Mouse (Mus musculus): ENCODE measurements around the gene Aff3.
A peak's percentile ranks its signal among the peaks of the same experiment; 100 is the strongest.

The Aff3 gene

DNA sequence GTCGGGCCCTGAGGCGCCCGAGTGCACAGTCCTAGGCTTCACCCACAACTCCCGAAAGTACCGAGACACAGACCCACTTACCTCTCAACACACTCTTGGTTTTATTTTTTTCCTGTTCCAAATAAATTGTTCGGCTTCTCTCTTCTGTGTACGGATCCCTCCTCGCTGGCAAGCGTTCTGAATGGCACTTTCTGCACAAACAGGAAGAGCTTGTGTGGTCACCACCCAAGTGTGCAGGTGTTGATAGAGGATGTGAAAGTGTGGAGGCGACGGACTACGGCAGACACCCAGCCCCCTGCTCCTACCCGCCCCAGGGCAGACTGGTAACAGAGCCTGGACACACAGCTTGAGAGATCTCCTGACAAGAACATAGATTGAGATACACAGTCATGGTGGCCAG is at the start of gene Aff3:
Aff3 (minus strand) TSS at position 179 of the 400 bp plus-strand sequence.
- no peak for DNase-seq

DNA sequence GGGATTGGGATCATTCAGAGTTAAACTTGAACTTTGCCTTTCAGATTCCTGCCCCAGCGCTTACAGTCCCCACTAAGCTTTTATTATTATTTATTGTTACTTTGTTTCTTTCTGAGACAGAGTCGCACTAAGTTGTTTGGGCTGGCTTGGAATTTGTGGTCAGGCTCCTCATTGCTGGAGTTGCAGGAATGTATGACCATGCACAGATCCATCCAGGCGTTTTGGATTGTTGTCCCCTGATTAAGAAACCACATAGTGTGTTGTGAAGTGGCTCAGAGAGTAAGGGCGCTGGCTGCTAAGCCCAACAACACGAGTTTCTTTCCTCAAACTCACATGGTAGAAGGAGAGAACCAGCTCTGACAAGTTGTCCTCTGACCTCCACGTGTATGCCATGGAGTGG is 35.9 kb upstream of the Aff3 start:
- DNase-seq, result peak; percentile 18

DNA sequence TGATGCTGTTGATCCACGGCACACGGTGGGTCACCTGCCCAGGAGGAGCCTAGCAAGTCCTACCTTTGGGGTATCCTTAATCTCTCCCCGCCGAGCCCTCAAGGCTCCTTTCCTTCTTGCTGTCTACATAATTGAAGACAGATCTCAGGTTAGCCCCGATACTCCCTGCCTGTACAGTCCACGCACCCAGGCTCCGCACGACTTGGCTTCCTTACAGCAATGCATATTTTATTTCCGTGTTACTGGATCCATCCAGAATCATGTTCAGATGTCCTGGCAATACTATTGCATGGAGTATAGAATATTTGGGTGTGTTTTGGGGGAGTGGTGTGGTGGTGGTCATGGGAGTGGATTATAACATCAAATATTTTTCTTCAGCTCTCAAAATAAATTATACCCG is 34.5 kb upstream of the Aff3 start:
- DNase-seq, result no peak

DNA sequence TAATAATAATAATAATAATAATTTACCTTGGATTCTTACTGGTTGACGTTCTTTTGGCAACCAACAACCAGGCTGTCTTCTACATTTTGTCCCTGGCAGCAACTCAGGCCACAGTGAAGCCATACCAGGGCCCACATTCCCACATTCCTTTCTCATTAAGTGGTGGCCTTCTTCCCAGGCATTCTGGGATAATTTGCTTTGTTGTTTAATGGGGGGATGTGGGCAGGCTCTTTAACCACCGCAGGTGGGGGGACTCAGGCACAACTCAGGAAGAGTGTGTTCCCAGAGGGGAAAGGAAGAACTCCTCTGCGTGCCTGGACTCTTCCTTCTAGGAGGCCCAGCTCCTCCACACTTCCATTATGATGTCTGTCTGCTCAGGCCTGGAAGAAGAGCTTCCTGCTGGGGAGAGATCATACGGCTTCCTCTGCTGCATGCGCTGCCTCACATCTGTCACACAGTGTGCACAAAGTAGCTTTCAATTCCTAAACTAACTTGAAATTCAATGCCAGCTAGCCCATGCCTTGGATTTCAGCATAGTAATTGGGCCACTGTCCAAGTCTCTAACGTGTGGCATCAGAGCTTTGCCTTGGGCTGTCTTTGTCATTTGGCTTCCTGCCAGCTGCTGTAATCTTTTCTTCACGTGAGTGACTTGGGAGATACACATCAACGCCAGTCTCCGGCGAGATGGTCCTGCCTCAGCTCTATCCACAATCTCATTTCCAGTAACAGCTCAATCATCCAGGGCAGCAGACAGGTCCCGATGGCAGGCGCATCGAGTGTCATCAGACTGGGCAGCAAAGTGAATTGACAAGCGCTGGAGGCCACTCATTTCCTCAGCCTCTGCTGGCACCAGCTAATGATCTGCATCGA is 31.3 kb upstream of the Aff3 start:
- DNase-seq, result no peak

DNA sequence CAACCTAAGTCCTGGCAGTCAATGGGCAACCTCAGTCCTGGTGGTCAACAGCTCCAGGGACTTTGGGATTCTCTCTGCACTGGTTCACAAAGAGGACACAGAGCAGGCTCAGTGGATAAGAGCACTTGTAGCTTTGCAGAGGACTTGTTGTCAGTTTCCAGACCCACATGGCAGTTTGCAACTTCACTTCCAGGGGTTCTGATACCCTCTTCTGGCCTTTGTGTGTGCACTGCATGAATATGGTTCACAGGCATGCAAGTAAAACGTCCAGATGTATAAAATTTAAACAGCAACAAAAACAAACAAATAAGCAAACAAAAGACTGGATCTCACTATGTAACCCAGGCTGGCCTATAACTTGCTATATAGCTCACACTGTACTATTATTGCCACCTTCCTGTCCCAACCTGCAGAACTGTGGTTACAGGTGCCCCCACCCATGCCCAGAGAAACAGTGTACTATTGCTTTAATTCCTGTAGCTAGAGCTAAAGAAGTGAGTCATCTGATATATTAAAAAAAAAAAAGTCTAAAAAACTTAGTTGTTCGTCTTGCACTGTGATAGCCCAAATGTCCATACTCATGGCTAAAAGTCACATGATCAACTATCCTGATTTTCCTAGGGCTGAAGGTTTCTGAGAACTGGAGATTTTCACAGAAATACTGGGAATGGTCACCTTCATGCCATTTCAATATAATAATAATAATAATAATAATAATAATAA is 30.5 kb upstream of the Aff3 start:
- no peak for DNase-seq

DNA sequence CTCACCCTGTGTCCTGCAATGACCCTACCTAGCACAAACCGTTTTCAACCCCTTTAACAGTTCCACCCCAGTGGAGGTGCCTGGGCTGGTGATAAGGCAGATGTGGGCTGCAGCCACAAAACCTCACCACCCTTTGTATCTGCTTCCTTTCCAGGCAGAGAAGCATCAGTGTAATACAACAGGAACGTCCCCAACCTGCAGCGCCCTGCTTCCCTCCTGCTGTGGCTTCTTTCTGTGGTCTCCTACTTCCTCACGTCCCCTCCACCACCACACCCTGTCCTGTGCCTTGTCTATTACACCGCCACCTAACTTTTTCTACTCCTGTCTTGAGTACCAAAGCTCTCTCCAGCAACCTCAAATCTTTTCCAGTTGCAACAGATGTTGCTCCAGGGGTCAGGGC is 29.4 kb upstream of the Aff3 start:
- no peak for DNase-seq

DNA sequence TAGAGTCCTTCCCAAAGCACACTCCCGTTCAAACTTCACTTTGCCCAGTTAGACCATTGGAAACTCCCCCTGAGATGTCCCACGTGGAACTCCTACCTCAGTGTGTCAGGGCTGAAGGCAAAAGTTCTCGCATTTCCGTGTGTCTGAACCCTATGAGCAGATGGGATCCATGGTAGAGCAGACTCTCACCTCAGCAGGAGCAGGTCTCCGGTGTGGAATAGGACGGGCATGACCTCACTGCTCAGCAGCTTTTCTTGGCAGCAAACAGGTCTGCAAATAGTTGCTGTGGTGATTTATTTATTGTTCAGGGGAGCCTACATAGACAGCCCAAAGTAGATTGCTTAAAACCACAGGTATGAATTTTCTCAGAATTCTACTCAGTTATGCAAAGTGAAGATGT is 25.7 kb upstream of the Aff3 start:
- no peak for DNase-seq

DNA sequence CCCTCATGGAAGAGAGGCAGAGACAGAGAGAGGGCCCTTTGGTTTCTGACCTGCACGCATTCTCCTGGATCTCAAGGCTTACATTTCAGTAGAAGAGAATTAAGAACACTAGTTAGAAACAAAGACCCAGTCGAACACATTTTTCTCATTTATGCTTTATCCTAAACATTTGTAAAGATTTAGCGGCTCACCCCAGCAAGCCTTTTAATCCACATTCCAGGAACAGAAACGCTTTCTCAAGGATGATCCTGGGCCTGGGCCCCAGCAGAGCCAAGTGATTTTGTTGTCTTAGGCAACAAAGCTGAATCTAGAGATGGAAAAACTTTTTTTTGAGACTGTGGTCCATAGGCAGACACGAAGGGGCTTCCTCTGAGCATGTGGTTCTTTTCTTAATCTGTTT is 23.5 kb upstream of the Aff3 start:
- no peak for DNase-seq

DNA sequence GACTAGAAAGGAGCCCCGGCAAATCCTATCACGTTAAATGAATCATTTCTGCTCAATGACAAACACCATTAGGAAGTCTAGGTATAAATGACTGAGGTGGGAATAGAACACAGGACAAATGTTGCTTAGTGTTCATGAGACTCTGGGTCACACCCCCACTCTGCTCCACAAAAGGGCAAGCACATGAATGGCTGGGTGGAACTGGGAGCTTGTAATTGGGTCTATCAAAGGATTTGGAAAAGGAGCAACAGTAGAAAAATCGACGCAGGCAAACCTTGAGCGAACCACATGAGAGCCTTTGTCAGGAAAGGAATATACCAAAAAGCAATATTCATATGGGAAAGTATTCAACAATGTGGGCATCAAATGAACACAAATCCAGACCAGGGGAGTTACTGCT is 21.0 kb upstream of the Aff3 start:
- no peak for DNase-seq

DNA sequence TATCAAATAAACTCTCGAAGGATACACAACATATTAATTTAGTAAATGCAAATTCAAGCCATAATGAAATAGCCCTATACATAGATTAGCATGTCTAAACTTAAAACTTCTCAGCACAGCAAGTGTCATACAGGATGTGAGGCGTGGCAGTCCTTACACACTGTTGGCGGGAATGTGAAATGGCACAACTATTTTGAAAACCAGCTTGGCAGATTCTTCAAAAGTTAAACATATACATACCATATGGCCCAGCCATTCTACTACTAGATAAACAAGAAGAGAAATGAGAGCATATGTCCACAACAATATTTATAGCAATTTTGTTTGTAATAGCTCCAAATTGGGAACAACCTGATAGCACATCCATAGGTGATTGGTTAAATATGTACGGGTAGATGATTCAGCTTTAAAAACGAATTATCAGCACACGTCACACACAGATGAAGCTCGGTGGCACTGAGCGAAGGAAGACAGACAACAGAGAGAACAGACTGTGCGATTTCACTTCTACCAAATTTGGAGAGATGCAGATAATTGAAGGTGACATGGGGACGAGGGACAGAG is 18.5 kb upstream of the Aff3 start:
- no peak for DNase-seq

DNA sequence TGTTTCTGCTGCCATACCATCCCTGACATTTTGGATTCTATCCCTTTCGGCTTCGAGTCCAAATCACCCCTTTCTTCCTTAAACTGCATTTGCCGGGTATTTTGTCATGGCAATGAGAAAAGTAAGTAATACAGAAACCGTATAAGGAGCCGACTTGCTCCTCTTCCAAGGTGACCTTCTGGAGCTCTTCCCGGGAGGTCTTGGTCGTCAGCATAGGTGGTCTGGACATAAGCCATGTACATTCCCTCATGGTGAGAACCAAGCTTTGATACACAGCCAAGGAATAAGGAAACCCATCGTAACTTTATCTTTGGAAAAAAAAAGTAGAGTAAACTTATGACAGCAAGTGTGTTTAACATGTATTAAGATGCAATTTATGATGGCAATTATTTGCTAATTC is 15.1 kb upstream of the Aff3 start:
- DNase-seq, result no peak

DNA sequence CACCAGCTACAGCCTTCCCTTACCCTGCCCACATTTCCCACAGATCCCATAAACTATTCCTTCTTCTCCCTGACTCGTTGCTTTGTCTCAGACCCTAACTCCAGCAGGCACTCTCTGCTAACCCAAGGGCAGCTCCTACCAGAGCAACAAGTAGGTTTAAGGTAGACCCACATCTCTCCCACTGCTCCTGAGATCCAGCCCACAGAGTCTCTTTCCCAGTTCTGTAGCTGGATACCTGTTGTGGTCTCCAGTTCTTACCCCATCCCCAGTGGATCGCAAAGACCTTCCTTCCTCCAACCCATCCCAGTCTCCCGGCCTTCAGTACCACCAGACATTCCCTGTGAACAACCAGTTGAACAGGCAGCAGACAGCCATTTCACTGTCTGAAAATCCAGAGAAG is 7.0 kb upstream of the Aff3 start:
- no peak for DNase-seq

DNA sequence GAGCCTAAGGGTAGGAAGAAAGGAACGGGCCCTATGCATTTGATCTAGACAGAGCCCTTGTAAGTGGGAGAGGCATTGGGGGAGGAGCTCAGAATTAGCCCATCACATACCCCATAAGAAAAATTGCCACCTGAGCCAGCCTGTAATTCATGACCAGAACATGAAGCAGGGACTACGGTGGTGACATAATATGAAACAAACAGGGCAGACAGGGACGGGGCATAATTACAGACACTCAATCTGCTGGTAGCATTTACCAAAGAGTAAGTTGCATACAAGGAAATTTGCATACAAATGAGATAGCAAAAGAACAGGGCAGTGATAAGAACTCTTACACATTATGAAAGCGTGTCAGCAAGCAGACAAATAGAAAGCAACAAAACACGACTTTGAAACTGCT is 6.3 kb upstream of the Aff3 start:
- DNase-seq, result no peak

DNA sequence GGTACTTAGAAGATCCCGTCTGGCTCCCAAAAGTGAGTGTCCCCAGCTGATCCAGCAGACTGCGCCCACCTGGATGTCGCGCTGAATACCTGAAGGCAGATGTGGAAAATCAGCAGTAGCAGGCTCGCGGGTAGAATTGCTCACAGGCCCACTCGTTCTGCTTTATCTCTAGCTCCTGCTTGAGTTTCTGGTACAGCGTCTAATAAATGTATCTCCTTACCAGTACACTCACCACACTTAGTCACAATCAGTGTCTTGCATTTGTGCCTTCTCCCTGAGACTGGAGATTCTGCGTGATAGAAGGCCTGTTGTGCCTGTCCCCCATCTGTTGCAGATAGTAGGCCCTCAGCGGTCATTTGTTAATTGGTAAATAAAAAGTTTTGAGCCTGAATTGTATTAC is 3.6 kb upstream of the Aff3 start:
- no peak for DNase-seq

DNA sequence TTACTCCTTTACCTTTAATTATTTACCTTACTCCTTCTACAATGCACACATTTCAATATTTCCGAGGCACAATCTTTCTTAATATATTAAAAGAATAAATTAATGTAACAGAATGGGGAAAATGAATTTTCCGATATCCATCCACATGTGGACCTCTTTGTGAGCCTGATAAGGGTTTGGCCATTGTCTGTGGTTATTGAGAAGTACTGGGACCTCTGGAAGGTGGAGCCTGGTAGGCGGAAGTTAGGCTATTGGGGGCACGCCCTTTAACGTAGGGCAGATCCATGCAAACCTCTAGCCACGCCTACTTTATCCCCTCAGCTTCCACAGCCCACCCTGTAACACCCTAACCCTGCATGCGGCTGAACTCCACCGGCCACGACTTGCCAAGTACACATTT is 3.1 kb upstream of the Aff3 start:
- no peak for DNase-seq

DNA sequence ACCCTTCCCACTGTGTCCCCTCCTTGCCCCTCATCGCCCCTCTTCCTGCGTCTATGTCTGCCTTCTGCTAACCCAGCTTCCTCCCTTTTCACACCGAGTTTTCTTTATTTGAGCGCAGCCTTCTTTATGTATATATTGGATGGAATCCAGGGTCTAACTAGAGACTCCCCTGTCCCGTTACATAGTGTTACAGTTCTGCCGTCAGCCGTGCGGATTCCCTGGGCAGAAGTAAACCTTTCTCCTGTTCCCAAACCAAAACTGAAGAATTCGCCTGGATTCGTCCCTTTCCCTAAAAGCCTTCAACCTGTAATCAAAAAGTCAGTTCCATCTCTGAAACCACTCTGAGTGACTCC is 2.0 kb upstream of the Aff3 start:
- DNase-seq, result no peak

DNA sequence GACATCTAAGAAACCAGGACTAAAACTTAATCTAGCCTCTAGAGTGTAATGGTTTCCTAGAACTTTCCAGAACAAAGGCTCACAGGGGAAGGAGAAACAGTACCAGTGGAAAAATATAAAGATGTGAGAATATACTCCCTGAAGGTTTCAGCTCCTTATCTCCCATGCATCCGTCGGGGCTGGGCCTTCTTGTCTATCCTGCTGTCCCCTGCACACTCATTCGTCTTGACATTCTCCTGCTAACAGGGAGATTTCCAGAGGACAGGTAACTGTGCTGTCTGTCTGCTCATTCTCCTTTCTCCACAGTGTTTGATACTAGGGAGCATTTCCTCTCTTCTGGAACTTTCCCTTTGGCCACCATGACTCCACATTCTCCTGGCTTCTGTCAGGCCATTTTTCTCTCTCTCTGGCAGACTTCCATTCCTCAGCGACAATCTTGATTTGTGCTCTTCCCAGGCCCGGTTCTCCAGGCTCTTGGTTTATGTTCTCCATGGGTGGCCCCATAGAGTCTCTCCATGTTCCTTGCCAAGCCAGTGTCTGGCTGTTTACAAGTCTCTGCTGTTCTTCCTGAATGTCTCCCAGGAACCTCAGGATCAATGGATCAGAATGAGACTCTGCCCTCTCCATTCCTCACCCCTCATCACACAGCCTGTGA is 1.5 kb upstream of the Aff3 start:
- peak; percentile 61 for DNase-seq

DNA sequence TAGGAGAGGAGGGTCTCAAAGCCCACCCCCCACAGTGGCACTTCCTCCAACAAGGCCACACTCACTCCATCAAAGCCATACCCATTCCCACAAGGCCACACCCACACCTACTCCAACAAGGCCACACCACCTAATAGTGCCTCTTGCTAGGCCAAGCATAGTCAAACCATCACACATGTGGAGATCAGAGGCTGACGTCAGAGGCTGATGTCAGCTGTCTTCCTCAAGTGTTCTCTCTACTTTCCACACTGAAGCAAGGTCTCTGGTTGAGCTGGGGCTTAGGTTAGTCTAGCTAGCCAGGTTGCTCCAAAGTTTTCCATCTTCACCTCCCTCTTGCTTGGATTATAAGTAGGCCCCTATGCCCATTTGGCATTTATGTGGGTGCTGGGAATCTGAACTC is 856 bp upstream of the Aff3 start:
- no peak for DNase-seq

DNA sequence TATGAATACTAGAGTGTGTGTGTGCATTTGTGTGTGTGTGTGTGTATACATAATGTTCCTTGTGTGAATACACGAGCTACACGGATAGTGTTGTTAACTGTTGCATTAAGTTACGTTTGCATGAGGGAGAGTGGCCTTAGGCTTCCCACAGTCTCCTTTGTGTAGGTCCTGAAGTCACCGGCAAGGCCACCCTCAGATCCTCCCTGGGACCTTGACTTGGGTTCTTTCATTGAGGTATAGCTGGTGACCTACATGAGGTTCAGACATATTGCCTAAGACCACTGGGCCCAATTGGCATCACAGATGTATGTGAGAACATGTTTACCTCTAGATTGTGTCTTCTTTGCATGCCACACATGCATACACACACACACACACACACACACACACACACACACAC is 494 bp downstream of the Aff3 start:
- DNase-seq, result no peak

DNA sequence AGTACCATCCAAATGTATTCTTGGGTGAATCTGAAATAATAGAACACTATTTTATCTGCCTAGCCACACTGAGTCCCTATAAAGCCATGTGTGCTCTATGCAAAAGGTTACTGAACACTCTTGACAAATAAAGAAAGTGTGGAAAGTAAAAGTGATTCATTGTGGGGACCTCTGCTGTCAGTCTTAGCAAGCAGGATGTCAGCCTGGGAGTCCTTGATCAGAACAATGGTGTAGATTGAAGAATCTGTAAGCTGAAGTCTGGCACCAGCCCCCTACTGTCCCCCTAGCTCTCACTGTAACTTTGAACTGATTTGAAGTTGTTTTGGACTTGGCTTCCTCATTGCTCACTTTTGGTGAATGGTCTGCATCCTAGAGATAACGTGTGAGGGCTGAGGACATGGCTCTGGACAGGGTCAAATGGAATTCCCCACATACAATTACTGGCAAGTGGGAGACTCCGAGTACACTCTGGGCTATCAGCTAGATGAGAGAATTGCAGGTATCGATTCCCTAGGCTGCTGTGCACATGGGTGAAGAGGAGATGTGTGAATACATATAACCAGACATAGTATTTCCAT is 2.0 kb downstream of the Aff3 start:
- DNase-seq, result no peak

DNA sequence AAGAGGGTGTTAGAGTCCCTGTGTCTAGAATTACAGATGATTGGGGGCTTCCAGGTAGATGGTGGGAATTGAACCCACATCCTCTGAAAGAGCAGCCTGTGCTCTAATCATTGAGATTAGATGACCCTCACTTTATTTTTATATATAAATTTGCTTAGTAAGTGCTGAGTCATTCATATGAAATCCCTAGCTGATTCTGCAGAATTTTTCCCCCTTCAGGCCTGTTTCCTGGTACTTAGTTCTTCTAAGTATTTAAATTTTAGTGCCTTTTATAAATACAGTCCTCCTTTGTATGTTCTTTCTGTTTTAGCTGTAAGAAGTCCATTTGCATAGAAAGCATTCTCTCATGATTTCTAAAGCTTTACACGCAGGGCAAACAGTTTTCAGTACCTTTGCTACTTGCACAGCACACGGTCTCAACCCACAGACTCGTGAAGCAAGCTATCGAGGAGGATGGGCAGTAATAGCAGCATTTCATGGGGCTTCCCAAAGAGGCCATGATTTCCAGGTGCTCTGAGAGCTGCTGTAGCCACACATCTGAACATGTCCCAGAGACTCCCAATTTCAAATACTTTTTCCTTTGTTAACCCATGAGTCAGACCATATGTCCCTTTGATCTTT is 5.7 kb downstream of the Aff3 start:
- no peak for DNase-seq

DNA sequence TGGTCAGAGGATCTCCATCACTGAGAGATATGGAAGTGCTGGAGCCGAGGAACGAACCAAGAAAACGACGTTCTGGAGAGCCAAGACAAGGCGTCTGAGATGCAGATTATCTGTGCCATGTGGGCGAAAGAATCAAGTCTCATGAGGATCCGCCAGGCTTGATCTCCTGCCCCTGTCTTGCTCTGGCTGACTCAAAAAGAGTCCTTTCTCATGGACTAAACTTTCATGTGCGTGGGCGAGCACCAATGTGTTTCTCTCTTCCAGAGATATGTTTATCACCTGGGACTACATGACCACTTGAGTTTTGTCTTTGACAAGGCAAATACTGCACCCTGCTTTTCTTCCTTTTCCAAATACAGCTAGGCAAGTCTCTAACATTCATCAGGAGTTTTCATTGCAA is 6.4 kb downstream of the Aff3 start:
- DNase-seq, result no peak

DNA sequence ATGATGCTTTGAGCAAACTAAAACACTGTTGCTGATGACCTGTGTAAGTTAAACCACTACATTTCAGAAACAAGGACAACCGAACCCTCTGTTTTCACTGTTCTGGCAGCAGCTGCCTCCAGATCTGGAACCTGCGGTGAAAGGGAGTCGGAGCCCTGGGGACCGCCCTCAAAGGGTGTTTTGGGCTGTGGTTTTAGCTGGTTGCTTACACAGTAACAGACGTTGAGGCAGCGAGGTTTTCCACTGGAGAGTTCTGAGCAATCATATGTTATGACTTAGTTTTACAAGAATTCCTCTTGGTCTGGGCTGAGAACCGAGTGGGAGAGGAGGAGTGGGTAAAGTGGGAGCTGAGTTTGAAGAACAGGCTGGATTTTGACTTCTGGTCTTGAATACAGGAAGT is 7.1 kb downstream of the Aff3 start:
- DNase-seq, result no peak
